Mouse (Mus musculus) urinary bladder, adult 2 months (tissue): ENCODE results near the gene Cdc20b. TPM values are rescaled to one million over a fixed set of nuclear protein-coding genes. Genes with fewer than 3 reads are reported as not detected.

Experiments used
- DNase-seq: peaks from one replicate; pipeline ENCODE4 v3.0.0; 2022; ENCODE audit warnings: low spot score
- polyA plus RNA-seq: library from polyadenylated mRNA; depleted of rRNA; stranded (reverse); fragments of >200 nt; gene quantifications from 2 replicates; pipeline ENCODE4 v1.2.3, GENCODE M21; 2012; rRNA removed

The Cdc20b gene
- polyA plus RNA-seq, 1 experiment = not detected

DNA sequence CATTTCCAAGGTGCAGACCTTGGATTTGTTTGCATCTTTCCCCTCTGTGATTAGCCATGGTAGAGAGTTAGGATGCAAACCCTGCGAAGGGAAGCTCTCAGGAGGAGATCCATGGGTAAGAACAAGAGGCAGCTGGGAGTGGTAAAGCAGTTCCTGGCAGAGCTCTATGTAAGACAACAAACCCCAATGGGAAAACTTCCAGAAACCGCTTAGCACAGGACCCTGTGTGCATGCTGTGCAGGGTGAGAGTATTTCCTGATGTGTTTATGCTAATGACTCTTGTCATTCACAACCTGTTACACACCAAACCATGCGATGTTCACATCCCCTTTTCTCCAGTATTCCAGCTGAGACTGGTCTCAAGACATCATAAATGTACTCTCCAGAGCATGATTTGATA, 62.1 kb downstream of the Cdc20b start:
- no peak for DNase-seq

DNA sequence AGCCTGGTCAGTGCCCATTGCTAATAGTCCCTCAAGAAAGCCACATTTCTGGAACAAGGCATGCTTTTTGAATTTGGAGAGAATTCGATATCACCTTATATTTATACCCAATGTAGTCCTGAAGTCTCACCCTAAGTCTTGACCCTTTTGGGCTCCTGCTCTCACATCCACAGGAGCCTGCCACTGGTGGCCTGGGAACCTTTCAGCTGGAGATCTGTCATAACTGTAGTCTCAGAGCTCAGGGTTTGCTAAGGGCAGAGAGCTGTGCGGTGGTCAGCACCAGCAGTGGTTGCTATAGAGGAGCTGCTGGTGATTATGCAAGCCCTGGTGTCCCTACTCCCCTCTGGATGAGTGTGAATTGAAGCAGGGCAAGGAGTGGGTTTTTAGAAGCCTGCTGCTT, 63.5 kb downstream of the Cdc20b start:
- no peak for DNase-seq

DNA sequence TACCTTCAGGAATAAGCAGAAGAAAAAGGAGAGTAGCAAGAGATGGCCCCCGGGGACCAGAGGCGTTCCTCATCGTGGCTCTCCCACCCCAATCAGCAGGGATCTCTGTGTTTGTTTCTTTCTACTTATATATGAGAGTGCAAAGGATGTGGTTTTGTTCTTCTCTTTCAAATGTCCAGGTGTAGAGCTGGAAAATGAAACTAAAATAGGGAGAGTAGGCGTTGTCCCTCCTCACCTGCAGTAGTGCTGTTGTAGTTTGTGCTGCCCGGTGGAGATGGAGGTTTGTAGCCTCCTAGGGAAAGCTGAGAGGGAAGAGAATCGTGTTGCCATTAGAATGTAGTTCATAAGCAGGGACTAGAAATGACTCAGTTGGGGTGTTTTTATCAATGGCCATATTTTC, 66.0 kb downstream of the Cdc20b start, which contains the start of gene Gzma:
Gene Gzma, minus strand, starts transcription at position 103 of the 400 bp plus-strand sequence.
- no peak for DNase-seq

DNA sequence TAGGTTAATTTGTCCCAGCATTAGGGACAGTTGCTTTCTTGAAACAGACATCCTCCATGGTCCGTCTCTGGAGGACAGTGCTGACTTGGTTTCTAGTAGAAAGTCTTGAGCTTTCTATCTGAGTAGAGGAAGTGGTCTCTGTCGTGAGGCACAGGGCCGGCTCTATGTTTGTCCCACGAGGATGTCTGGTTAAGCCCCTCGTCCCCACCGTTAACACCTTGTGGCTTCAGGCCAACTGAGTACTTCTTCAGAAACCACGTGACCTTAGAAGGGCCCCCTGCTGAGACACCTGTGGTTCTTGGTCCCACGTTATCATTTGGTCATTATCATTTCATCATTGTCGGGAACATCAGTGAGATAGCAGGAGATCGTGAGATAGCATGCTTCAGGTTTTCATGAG, 66.9 kb downstream of the Cdc20b start:
- DNase-seq = no peak

DNA sequence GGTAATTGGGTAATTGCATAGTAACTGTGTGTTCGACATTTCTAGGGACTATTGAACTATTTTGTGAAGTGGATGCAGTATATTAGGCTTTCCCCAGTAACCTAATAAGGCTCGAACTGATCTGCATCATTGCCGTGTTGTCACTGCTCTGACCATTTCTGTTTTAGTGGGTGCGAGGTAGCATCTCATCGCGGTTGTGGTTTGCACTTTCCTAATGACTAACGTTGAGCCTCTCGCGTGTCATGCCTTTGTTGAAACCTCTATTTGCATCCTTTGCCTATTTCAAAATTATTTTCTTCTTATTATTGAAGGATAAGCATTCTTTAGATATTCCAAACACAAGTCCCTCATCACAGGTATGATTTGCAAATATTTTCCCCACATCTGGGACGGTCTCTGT, 69.8 kb downstream of the Cdc20b start:
- no peak for DNase-seq

DNA sequence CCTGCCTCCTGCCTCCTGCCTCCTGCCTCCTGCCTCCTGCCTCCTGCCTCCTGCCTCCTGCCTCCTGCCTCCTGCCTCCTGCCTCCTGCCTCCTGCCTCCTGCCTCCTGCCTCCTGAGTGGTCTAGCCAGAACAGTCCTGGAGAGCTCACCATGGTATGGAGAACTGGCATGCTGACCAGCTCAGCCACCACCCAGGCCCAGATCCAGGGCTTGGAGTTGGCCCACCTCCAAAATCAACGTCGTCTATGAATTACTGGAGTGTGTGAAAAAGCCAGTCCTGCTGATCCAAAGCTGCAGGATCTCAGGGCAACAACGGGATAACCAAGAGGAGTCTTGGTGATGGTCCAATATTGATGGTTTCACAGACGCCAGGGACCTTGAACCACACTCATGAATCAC, 84.1 kb downstream of the Cdc20b start:
- no peak for DNase-seq

DNA sequence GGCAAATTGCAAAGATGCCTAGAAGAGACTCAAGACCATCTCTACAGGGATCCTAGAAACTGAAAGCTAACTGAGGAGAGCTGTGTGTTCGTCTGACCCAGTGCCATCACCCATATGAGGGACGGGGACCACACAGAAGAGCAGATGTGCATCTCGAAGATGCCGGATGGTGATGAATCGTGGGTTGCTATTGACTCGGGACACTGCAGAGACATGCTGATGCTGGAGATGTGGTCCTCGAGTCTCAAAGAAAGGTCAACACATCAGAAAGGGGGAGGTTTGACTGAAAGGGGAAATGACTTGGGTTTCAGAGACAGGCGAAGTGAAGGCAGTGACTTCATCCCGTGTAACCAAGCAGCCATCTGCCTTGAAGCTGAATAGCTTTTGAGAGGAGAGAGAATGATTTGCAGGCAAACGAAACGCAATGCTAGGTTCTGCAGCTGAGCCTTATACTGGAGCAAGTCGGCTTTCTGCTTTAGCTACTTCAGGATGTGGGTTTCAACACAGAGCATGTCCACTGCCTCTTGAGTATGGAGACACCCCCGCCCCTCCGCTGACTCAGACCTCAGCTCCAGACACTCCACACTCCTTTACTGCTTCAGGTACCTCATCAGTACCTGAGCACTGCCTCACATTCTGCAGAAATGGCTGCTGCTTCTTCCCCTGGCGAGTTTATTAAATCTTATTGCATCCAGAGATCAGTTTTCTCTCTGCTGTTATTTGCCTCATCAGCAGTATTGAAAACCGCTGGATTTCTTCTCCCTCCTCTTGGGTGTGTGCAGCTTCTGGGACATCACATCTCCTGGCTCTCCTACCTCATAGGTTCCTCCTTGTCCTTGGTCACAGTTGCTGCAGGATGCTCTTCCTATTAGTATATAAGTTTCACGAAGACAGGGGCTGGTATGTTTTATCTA, 85.7 kb downstream of the Cdc20b start:
- DNase-seq = no peak

DNA sequence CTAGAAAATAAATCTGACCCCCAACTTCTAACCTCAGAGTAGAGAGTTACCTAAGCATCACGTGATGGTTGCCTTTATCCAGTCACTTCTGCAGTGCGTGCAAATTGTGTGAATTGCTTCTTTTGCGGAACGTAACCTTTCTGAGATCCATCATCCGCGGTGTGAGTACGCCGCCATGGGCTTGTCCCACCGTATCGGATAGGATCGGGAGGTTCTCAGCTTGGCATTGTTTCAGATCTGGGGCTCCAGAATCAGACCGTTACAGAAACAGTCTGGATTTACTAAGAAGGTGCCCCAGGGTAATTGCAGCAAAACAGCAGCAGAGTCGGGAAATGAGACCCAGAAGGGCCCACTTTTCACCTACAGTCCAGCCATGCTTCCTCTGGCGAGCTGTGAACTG, 86.4 kb downstream of the Cdc20b start:
- no peak for DNase-seq

DNA sequence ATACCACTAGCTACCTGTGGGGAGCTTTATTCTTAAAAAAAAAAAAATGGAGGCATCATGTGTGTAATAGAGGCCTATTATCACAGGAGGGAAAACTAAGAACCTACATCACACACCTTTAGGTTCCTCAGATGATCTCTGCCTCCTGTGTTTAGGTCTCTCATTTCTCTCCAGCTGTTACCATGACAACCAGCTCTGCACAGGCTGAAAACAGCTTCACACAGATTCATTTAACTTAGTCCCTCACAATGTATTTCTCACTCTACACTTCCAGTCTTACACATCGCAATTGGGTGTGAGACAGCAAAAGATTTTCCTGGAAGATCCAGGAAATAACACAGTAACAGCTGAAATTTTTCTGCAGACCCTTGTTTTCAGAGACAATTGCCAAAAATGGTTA, 95.1 kb downstream of the Cdc20b start:
- DNase-seq = no peak

DNA sequence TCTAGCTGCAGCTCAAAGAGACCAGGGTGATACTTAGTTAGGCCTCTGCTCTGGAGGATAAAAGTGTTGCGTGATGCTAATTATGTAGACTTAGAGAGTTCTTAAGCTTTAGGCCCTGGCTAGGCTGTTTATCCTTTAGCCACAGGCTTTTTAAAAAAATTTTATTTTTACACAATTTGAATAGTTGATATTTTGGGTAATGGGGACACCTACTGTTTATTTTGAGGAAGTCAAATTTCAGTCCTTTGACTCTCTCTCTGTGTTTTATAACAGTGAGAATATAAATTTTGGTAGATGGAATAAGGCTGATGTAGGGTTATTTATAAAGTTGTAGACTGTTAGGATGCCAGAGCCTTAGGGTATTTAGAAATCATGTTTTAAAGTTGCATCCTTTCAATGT, 104.7 kb downstream of the Cdc20b start:
- no peak for DNase-seq

Other genes with a start within 250 kb of the Cdc20b start
- 139 and 141 TPM in 2 replicates for gene Plpp1, start 234.3 kb upstream of the Cdc20b start, polyA plus RNA-seq
- 35.2 and 36.1 TPM in 2 replicates for gene Mtrex, start 107.7 kb upstream of the Cdc20b start, polyA plus RNA-seq
- 9.8 and 10.6 TPM in 2 replicates for gene Dhx29, start 107.7 kb upstream of the Cdc20b start, polyA plus RNA-seq
- 0.57 and 0.67 TPM in 2 replicates for gene Ccno, start 47.3 kb upstream of the Cdc20b start, polyA plus RNA-seq
- 0.14 and 0.25 TPM in 2 replicates for gene Mcidas, start 41.3 kb upstream of the Cdc20b start, polyA plus RNA-seq
- gene Gpx8, start 11.3 kb downstream of the Cdc20b start, polyA plus RNA-seq = 105 and 114 TPM in 2 replicates
- gene Gzma, start 65.9 kb downstream of the Cdc20b start, polyA plus RNA-seq = 4.0 and 5.1 TPM in 2 replicates
- 2.5 and 2.6 TPM in 2 replicates for gene Esm1, start 174.5 kb downstream of the Cdc20b start, polyA plus RNA-seq
- 0.07 and 0.23 TPM in 2 replicates for gene Gzmk, start 190.8 kb downstream of the Cdc20b start, polyA plus RNA-seq